Mouse (Mus musculus): ENCODE data around the gene Ackr2.

DNA sequence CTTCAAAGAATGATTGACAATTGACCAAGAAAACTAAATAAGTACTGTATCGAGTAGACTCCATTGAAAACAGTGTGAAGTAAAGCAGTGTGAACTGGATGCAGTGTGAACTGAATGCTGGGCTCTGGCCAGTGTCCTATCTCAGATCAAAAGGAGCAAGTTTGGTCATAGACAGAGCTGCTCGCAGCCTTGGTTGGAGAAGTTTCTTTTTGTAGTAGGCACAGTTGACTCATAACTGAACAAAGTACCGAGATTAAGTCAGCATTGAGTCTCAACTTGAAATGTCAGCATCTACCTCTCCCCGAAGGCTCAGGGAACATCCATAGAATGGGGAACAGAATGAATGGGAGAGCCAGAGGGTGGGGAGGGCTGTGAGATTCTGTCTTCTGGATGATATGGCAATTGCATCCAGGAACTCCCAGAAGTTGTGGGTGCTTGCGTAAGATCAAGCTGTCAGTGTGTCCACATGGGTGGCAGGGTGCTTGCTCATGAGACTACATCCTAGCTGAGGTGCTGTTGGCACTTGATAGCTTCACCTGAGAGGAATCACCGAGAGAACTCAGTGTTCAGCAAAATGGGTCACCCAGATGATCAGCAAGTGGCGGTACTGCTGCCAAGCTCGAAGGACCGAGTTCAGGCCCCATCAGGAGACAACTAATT lies 26.9 kb downstream of the Ackr2 start:
- no peak for TF ChIP-seq TAL1 (IDR thresholded peaks at IDR 0.05; ENCODE audit: low read length)
- no peak for TF ChIP-seq GATA1 (IDR thresholded peaks at IDR 0.05; ENCODE audit: low read length)

Measured in erythroblast, embryonic 14.5 days (primary cell).